Mouse (Mus musculus): ENCODE results near the gene Olfr138.

Gene Olfr138

GRCm38 (mm10) chr17:38260735-38261134 lies at the start of gene Olfr138:
Olfr138 (plus strand) TSS chr17:38261035.
- DNase-seq (ENCODE audit: low read depth) = no peak

DNA sequence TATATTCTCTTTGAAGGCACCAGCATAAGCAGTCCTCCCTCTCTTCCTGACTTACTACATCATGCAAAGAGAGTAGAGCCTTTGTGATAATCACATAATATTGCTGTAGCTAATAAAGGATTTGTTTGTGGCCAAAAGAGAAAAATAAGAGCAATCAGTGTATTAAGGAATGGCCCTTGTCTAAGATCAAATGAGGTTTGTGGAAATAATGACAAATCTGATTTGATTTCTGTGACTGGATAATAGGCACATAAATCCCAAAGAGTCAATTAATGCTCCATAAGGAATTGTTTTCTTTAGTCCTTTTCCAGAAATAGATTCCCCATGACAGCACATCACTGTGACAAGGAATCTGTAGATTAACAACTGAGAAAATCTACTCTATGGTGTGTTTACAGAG lies 46.6 kb downstream of the Olfr138 start, which contains the start of gene Olfr137:
TSS of gene Olfr137 (minus strand) at position 101 of the 400 bp plus-strand sequence.
- DNase-seq (ENCODE audit: low read depth) = no peak

Data from c-Kit-positive CD71-negative TER-119-negative erythroid progenitor cells, embryonic 14.5 days (primary cell).